Mouse (Mus musculus) hindbrain, embryonic 11.5 days (tissue): Measurements from ENCODE around the gene Hdac1. TPM values are rescaled to one million over a fixed set of nuclear protein-coding genes. Genes with fewer than 3 reads are reported as not detected.

ENCODE experiments used
- ATAC-seq: fragments of 200-750 bp; cut with Nextera tagmentation; 2 replicates; pipeline ENCODE4 v1.8.0; 2017; ENCODE audit warnings: mild to moderate bottlenecking, moderate TSS enrichment, moderate library complexity; ENCODE audit not compliant: low FRiP score
- DNase-seq: peaks from one replicate; pipeline ENCODE4 v3.0.0-alpha.2; 2015; ENCODE audit warnings: low spot score
- H3K27ac ChIP-seq: fragments of 300-500 bp; sonication (generic); 2 replicates; pipeline ENCODE4 v1.5.1; 2014; ENCODE audit warnings: mild to moderate bottlenecking, low read depth, low read length
- H3K27me3 ChIP-seq: fragments of 300-500 bp; sonication (generic); 2 replicates; pipeline ENCODE4 v1.6.1; 2014; ENCODE audit warnings: mild to moderate bottlenecking, low read length, moderate library complexity, mixed read lengths; ENCODE audit not compliant: control insufficient read depth, insufficient read depth
- H3K36me3 ChIP-seq: fragments of 300-500 bp; sonication (generic); 2 replicates; pipeline ENCODE4 v1.6.1; 2014; ENCODE audit warnings: mild to moderate bottlenecking, low read length, moderate library complexity, mixed read lengths; ENCODE audit not compliant: control insufficient read depth, insufficient read depth
- H3K4me1 ChIP-seq: fragments of 300-500 bp; sonication (generic); replicated peaks from 2 replicates; pipeline ENCODE4 v1.6.1; 2014; ENCODE audit warnings: low read length, mixed read lengths; ENCODE audit not compliant: control insufficient read depth, insufficient read depth
- H3K4me2 ChIP-seq: fragments of 300-500 bp; sonication (generic); replicated peaks from 2 replicates; pipeline ENCODE4 v1.6.1; 2014; ENCODE audit warnings: mild to moderate bottlenecking, low read depth, low read length
- H3K4me3 ChIP-seq: fragments of 300-500 bp; sonication (generic); 2 replicates; pipeline ENCODE4 v1.5.1; 2014; ENCODE audit warnings: low read depth, low read length
- H3K9ac ChIP-seq: fragments of 300-500 bp; sonication (generic); 2 replicates; pipeline ENCODE4 v1.6.1; 2014; ENCODE audit warnings: low read depth, low read length
- H3K9me3 ChIP-seq: fragments of 300-500 bp; sonication (generic); 2 replicates; pipeline ENCODE4 v1.6.1; 2016; ENCODE audit warnings: low read length; ENCODE audit not compliant: control insufficient read depth
- WGBS: fragments of 180-500 bp; shearing (Covaris S2); extraction: QIAGEN DNeasy Blood & Tissue Kit; methylation state at CpG from one replicate; pipeline ENCODE4 v1.1.7; 2014; 5-methylcytosine and 5-hydroxymethylcytosine counted together
- polyA plus RNA-seq: library from polyadenylated mRNA; unstranded; fragments of >200 nt; fragmentation: Nextera tagmentation; extraction: Ambion mirVana; gene quantifications from 2 replicates; pipeline ENCODE4 v1.2.1, GENCODE M21; 2014

Hdac1 gene
- polyA plus RNA-seq, 1 experiment from 2014 or later: 206 TPM

GRCm38 (mm10) chr4:129577688-129578087 is 35.2 kb upstream of the Hdac1 start:
- Histone ChIP-seq H3K9ac (no peak overlapping the region), H3K9me3 (no peaks in the 10 kb centered on the region), H3K4me1 (0 out of 2 replicates have a peak, but pooled peaks cover 2% of the 10 kb centered on the region), H3K4me3 (no peak overlapping the region), H3K36me3 (no peaks in the 10 kb centered on the region), H3K27me3 (no peaks in the 10 kb centered on the region), H3K4me2 (no peak overlapping the region), H3K27ac (no peak overlapping the region)
- ATAC-seq (no peak), DNase-seq (no peak)
- WGBS: 83% methylated on average over 7 of the region's 7 CpGs

GRCm38 (mm10) chr4:129576863-129577491 is 34.5 kb upstream of the Hdac1 start:
- 35% methylated on average over 21 of the region's 21 CpGs for WGBS
- Histone ChIP-seq H3K4me3 (no peak overlapping the region), H3K4me2 (no peak overlapping the region), H3K9me3 (no peaks in the 10 kb centered on the region), H3K4me1 (0 out of 2 replicates have a peak, but pooled peaks cover 2% of the 10 kb centered on the region), H3K27ac (no peak overlapping the region), H3K9ac (0 out of 2 replicates have a peak overlapping the region, but pooled peaks have one; percentile 19), H3K27me3 (no peaks in the 10 kb centered on the region), H3K36me3 (no peaks in the 10 kb centered on the region)
- DNase-seq (peak; percentile 78), ATAC-seq (no peak)

GRCm38 (mm10) chr4:129575171-129575844 is 32.8 kb upstream of the Hdac1 start:
- Histone ChIP-seq H3K4me2 (no peak overlapping the region), H3K27me3 (no peaks in the 10 kb centered on the region), H3K4me1 (0 out of 2 replicates have a peak, but pooled peaks cover 2% of the 10 kb centered on the region), H3K4me3 (no peak overlapping the region), H3K9me3 (no peaks in the 10 kb centered on the region), H3K27ac (no peak overlapping the region), H3K36me3 (no peaks in the 10 kb centered on the region), H3K9ac (no peak overlapping the region)
- 59% methylated on average over 7 of the region's 8 CpGs for WGBS
- DNase-seq (no peak), ATAC-seq (no peak)

- Histone ChIP-seq H3K27me3 (no peaks in the 10 kb centered on the region), H3K36me3 (no peaks in the 10 kb centered on the region), H3K9ac (no peak within 1 kb of the TSS), H3K4me3 (no peak within 1 kb of the TSS), H3K4me1 (0 out of 2 replicates have a peak, but pooled peaks cover 2% of the 10 kb centered on the region), H3K27ac (no peak within 1 kb of the TSS), H3K4me2 (no peak within 1 kb of the TSS), H3K9me3 (no peaks in the 10 kb centered on the region)
- WGBS: 94% methylated on average over 8 of the region's 8 CpGs
- ATAC-seq (no peak), DNase-seq (no peak)
Measured at GRCm38 (mm10) chr4:129573430-129573829, 30.9 kb upstream of the Hdac1 start, which contains the start of gene Lck. Lck (minus strand) TSS chr4:129573641.

- no peak for DNase-seq
- no peaks in the 10 kb centered on the region for H3K36me3 ChIP-seq
- H3K4me1 ChIP-seq: 0 out of 2 replicates have a peak, but pooled peaks cover 2% of the 10 kb centered on the region
- H3K4me2 ChIP-seq: no peak overlapping the region
- no peaks in the 10 kb centered on the region for H3K27me3 ChIP-seq
- H3K9me3 ChIP-seq: no peaks in the 10 kb centered on the region
- 93% methylated on average over 4 of the region's 4 CpGs for WGBS
- no peak overlapping the region for H3K9ac ChIP-seq
- no peak overlapping the region for H3K4me3 ChIP-seq
- ATAC-seq: no peak
- no peak overlapping the region for H3K27ac ChIP-seq
Measured at GRCm38 (mm10) chr4:129573093-129573370, 30.5 kb upstream of the Hdac1 start.

GRCm38 (mm10) chr4:129572236-129573092 is 30.0 kb upstream of the Hdac1 start:
- 0 out of 2 replicates have a peak, but pooled peaks cover 2% of the 10 kb centered on the region for H3K4me1 ChIP-seq
- H3K4me3 ChIP-seq: no peak overlapping the region
- no peak for DNase-seq
- no peaks in the 10 kb centered on the region for H3K36me3 ChIP-seq
- H3K9me3 ChIP-seq: no peaks in the 10 kb centered on the region
- no peaks in the 10 kb centered on the region for H3K27me3 ChIP-seq
- no peak overlapping the region for H3K9ac ChIP-seq
- no peak overlapping the region for H3K4me2 ChIP-seq
- ATAC-seq: no peak
- WGBS: 83% methylated on average over 13 of the region's 13 CpGs
- H3K27ac ChIP-seq: no peak overlapping the region

- Histone ChIP-seq H3K9ac (no peak overlapping the region), H3K36me3 (no peaks in the 10 kb centered on the region), H3K27me3 (no peaks in the 10 kb centered on the region), H3K4me1 (no peaks in the 10 kb centered on the region), H3K4me3 (no peak overlapping the region), H3K4me2 (no peak overlapping the region), H3K27ac (no peak overlapping the region), H3K9me3 (no peaks in the 10 kb centered on the region)
- no peak for ATAC-seq
- WGBS: 79% methylated on average over 8 of the region's 8 CpGs
- DNase-seq: no peak
Measured at GRCm38 (mm10) chr4:129571551-129572084, 29.1 kb upstream of the Hdac1 start.

GRCm38 (mm10) chr4:129570028-129570427 is 27.5 kb upstream of the Hdac1 start:
- H3K27me3 ChIP-seq: no peaks in the 10 kb centered on the region
- H3K36me3 ChIP-seq: no peaks in the 10 kb centered on the region
- ATAC-seq: no peak
- 93% methylated on average over 6 of the region's 6 CpGs for WGBS
- H3K27ac ChIP-seq: no peak overlapping the region
- no peaks in the 10 kb centered on the region for H3K9me3 ChIP-seq
- H3K4me1 ChIP-seq: no peaks in the 10 kb centered on the region
- no peak overlapping the region for H3K9ac ChIP-seq
- DNase-seq: no peak
- H3K4me2 ChIP-seq: no peak overlapping the region
- no peak overlapping the region for H3K4me3 ChIP-seq
